Mouse (Mus musculus) spleen, adult 2 months (tissue): ENCODE data around the gene Med27.

Experiments used
- CTCF ChIP-seq: fragments of 200-500 bp; IDR thresholded peaks from 2 replicates; pipeline ENCODE4 v1.5.1; 2011; ENCODE audit warnings: mild to moderate bottlenecking, inconsistent platforms; ENCODE audit not compliant: insufficient read depth, insufficient read length, insufficient replicate concordance; ENCODE audit errors: extremely low read depth
- POLR2A ChIP-seq: fragments of 200-500 bp; IDR thresholded peaks from 2 replicates; pipeline ENCODE4 v1.6.1; 2011; ENCODE audit warnings: low read depth, low read length, inconsistent platforms

GRCm38 (mm10) chr2:29491656-29492055 is 145.0 kb downstream of the Med27 start:
- TF ChIP-seq POLR2A (no peak), CTCF (no peak)
